Mouse (Mus musculus): ENCODE results near the gene Tkt.

GRCm38 (mm10) chr14:30570303-30570702 lies 22.1 kb downstream of the Tkt start:
- TF ChIP-seq CTCF (IDR thresholded peaks at IDR 0.05; ENCODE audit: borderline replicate concordance, control insufficient read depth, extremely low read depth, insufficient read depth, low read length, poor library complexity): no peak
- TF ChIP-seq POLR2A (IDR thresholded peaks at IDR 0.05; ENCODE audit: control insufficient read depth, extremely low read depth, insufficient read depth, low read length, poor library complexity): no peak

All from thymus, adult 2 months (tissue).